Mouse (Mus musculus): Measurements from ENCODE around the gene Thrb.

DNA sequence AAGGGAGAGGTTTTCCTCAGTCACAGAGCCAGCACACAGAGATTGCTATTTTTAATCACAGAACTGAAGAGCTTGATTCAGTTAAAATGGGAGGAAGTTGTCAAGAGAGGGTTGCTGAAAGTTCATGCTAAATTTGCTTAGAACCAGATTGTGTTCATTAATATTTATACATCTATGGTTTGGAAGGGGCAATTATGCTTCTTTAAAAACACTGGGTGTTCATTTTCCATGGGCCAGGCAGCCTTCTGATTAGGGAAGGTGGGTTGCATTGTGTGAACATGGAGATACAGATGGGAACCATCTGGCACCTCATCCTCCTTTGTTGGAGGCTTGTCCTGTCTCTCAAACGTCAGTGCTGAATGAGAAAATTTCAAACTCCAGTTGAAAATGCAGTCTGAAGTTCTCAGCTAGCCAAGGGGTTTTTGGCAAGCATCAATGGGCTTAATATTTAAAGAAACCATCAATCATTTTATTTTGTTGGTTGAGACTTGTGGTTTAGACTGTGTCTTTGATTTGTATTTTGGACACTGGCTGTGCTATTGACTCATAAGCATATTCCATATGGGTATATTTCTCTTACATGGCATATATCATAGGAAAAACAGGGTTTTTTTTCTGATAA lies 62.9 kb downstream of the Thrb start:
- TF ChIP-seq CTCF (IDR thresholded peaks at IDR 0.05; ENCODE audit: borderline replicate concordance, insufficient read depth, low read depth, low read length) (no peak), POLR2A (IDR thresholded peaks at IDR 0.05; ENCODE audit: borderline replicate concordance, insufficient read depth, low read length) (no peak)
